Mouse (Mus musculus) ovary, postnatal 36 days (tissue): ENCODE data around the gene Serpine2.

Experiments used
- DNase-seq: peaks from one replicate; pipeline ENCODE4 v3.0.0; 2022; ENCODE audit warnings: low spot score, mixed read lengths

Gene Serpine2

DNA sequence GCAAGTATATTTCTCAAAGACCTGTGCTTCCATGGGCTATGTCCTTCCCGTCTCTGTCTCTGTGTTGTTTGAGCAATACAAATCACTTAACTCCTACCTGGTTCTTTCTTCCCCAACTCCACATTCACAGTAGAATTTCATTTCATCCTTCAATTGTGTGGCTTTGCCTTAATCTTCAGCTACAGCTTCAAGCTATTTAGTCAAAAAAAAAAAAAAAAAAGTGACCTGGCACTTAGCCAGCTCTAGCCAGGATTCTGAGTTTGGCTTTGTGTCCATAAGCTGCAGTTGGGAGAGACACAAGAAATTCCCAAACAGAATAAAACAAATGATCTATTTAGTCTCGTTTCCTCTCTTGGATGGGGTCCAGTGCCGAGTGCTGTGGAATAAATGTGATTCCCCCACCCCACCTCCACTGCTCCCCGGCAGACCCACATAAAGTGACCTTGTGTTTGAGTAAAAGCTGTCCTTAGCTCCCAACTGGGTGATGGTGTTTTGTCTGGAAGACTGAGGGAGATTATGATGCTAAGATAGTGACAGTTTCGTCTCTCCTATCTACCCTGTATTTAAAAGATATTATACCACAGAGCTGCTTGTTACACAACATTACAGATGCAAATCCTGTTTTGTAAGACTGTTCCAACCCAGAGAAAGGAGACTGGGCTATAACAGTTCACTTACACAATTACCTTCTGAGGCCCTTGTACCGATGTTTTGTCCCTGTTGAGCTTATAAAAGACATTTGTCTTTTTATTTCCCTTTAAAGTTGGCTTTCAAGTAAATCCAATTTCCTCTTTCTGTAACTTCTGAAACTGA, at the start of gene Serpine2:
Gene Serpine2, minus strand, starts transcription at position 51 of the 813 bp plus-strand sequence.
- DNase-seq, result peak; percentile 67

DNA sequence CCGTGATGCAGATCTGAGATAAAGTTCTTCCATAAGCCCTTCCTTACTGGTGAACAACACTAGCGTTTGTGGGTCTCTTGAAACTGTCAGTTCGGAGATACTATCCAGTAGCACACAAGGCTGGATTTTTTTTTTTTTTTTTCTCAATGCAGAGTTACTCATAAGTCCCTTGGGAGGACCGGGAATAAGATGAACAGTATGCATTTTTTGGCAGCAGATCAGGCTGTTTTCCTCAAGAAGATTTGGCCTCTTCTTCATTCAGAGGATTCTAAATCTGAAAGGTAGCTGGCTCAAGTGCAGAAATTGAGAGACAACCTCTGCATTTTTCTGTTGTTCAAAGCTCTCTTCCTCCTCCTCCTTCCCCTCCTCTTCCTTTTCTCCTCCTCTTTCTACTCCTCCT, 46.8 kb upstream of the Serpine2 start:
- no peak for DNase-seq

DNA sequence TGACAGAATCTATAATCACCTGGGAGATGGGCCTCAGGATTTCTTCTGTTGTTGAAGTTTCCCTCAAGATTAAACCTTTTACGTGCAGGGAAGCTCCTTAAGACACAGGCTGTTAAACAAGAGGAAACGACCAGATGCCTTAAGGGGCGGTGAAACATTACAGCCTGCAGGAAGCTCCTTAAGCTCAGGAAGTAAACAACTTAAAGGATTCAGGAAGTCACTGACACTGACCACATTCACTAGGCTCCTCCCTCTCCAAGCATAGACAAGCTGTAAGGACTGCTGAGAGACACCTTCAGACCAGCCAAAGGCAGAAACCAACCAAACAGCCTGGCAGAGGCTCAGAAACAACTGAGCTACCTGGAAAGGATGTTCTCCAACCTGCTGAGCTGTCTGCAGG, 44.3 kb upstream of the Serpine2 start:
- DNase-seq, result no peak

DNA sequence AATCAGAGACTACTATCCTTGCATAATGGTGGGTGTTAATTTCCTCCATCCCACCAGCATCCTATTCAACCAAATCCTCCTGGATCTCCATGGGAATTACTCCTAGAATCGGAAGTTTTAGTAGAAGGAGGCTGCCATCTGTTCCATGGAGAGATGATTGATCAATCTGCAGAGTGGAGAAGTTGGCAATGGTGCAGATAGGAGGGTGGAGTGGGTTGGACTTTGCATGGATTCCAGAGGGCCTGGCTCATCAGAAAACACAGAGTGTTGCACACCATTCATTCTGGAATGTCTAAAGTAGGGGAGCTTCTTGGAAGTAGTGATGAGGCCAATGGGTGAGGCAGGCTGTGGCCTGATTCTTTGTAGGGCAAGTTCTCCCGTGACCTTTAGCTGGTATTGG, 41.9 kb upstream of the Serpine2 start:
- DNase-seq, result no peak

DNA sequence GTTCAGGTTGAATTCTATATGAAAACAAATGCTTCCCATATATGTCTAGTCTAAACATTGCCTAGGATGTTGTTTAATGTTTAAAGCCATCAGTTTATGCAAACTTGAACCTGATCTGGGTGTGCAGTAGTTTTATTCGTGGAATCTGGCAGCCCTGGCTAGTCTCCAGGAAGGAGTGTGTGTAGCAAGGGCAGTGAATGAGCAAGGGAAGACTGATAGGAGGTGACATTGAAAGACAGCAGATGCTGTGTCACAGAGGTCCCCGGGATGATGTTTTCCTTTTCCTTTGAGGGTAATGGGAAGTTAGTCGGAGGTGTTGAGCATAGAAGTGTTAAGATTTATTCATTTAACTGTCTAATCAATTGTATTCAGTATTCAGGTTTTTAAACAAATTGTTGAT, 21.7 kb upstream of the Serpine2 start:
- no peak for DNase-seq

DNA sequence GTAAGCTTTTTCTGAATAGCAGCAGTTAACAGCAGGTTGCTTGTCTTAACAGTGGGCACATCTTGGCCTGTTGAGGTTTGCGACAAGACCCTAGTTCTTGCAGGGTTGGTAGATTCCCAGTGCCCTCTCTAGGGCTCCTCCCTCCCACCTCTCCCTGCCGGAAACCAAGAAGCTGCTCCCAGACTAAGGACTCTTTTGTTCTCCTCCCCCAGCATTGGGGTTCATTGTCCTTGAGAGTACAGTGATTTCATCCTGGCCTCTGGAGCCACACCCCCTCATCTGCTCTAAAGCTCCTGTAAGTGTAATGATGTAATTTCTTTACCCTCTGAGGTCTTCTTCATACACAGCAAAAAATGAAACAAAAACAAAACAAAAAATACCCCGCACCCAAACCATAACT, 13.8 kb upstream of the Serpine2 start:
- DNase-seq, result no peak

DNA sequence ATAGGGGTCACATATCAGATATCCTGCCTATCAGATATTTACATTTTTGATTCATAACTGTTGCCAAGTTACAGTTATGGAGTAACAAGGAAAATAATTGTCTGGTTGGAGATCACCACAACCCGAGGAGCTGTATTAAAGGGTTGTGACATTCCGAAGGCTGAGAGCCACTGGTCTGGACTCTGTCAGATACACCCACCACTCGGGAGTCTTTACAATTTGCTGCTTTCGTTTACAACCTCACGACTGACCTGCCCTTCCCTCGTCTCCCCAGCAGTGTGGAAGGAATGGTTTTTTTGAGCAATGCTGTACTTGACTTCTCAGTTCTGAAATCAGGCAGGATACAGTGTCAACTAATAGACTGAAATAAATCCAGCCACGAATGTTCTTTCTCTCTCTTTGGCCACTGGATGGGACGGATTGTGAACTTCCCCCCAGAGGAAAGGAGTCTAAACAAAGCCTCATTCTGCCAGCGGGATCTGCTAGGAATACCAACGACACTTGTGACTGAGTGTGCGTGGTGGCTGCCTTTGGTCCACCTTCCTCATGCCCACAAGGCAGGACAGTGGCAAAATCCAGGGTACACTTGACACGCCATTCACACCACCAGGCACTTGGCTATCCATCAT, 455 bp downstream of the Serpine2 start:
- no peak for DNase-seq

DNA sequence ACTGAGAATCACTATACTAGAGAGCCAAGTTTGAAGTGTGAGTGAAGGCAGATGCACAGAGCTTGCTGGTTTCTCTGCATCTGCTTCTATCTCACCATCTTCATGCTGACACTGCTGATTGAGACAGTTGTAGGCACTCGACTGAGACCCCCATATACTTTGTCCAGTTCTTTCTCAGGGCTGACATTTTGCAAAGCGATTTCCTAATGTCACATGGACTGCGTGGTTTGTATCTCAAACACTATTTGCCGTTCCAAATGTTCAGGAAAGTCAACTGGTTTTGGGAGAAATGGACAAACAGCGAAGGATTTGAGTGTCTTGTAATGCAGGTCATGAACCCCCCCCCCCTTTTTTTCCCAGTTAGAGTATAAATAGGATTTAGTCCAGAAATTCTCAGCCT, 1.0 kb downstream of the Serpine2 start:
- DNase-seq, result no peak

DNA sequence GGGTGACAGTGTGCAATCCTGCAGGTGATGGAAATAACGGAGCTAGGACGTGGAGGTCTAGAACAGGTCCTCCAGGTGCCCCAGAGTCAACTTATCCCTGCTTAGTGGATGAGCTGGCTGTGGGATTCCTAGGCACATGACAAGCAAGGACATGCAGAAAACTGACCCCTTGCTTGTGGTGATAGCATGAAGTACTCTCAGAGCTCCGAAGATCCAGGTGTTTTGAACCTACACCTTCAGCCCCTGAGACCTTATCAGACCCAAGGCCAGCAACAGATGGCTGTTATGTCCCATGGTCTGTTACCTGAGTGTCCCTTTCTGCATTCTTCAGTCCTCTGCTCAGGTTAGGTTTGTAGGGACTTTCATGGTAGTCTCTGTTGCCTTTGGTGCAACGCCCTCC, 2.0 kb downstream of the Serpine2 start:
- DNase-seq, result no peak

DNA sequence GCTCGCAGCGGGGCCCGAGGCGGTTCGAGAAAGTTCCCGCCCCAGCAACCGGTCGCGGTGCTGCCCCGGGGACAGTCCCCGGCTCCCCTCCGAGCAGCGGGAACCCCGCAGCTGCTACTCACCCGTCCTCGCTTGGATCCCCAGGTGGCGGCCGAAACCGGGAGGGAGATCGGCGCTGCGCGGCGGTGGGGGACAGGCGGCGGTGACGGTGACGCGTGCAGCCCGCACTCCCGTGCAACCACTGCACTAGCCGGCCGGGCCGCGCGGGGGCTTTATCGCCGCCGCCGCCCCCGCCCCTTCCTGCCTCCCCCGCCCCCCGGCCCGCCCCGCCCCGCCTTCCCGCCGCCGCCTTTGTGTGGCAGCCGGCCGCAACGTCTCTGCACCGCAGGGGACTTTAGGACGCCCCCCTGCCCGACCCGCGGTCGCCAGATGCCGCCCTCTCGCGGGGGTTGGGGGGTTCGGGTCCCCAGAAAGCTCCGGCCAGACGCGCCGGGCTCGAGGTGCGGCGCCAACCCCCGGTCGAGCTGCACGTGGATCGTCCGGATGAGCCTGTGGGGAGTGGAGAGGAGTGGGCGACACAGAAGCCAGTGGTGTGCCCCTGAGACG, 2.5 kb downstream of the Serpine2 start:
- peak; percentile 56 for DNase-seq

DNA sequence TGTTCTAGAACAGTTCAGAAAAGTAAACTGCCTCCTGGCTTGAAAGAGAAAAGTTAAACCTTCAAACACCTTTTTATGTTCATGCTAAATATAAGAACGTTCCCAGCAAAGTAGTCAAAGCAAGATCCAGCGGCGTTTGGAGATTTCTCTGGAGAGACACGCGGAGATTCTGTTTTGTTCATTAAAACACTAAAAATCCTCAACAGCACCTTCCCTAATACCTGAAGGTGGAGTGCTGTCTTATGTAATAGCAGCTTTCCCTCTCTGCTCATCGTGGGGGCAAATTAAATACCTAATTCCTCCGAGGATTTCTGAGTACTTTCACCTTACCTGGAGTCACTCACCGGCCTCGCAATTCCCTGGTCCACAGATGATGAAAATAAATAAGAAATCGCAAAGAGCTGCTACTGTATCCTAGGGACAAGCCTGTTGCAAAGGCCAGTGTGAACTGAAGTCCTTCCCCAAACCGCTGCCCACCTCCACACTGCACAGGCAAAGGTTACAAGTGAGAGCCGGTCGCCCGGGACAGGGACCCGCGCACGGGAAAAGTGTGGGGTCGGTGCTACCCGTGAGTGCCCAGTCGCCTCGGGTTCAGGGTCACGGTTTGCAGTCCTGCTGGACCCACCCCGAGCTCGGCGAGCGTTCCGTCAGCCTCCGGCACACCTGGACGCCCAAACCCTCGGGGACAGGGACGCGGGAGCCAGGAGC, 3.1 kb downstream of the Serpine2 start:
- DNase-seq, result no peak

DNA sequence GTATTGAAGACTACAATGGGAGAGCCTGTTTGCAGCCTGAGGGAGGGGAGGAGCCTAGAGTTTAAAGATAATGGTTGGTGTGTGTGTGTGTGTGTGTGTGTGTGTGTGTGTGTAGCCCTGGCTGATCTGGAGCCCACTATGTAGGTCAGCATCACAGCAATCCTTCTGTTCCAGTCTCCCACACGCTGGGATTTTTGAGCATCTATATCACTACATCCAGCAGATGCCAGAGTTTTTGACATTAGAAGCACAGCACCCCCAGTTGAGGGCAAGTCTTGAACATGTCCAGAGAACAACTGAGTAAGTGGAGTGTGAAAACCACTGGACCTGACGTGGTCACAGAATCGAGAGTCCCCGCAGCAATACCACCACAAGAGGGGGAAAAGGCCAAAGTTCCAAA, 4.2 kb downstream of the Serpine2 start:
- no peak for DNase-seq

DNA sequence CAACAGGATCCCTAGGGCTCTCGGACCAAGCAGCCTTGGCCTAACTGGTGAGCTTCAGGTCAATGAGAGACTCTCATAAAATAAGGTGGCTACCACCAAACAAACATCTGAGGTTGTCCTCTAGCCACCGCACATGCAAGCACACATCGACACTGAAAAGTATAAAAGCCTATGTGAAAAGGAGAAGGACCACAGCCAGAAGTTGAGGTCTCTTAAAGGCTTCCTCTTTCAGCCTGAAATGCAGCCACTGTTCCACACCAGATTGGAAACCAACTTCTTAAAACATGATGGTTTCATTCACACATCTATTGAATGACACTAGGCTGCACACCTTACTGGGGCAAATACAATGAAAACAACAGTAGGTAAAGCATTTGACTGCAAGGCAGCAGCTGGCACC, 7.5 kb downstream of the Serpine2 start:
- no peak for DNase-seq

DNA sequence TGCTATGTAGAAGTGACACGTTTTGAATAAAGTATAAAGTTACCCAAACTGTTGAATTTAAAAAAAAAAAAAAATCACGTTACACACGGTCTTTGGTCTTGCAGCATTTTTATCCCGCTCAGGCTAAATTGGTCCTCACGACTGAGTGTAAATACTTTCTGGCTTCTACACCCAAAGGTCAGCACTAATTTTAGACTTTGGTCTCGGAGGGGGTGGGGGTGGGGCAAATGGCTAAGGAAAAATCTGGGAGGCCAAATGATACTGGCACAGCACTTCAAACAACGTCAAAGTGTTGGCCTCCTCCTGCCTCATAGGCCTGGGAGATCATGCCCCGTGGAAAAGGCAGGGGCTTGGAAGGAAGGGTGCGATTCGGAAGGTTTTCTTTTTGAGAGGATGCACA, 10.6 kb downstream of the Serpine2 start:
- no peak for DNase-seq

DNA sequence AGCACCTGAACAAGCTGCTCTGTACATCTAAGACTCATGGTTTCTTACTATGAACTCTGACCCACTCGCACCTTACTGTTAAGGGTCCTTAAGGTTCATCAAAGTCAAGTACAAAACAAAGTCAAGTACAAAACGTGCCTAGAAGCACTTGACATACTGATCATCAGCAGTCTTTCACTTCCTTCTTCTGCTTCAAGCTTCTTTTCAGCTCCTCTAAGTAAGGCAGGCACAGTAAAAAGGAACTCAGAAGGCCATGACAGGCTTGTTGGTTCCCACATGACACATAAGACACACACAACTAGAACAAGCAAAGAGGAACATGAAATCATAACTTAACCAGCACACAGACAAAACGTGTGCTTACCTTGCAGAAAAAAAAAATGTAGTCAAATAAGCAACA, 12.3 kb downstream of the Serpine2 start:
- no peak for DNase-seq

DNA sequence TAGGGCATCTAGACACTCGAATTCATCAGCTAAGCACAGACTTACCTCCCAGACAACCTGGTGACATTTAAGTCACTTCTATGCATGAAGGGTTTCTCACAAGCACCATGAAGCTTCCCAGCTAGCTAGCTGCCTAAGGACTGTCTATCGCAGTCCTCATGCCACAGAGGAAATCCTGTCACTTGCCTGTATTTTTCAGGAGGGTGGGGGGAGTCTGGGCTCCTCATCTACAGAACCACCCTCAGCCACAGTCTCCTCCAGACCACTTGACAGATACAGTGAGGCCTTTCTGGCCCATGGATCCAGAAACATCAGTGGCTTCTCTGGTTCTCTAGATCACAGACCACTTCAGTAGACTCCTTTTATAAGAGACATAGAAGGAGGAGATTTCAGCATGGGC, 14.1 kb downstream of the Serpine2 start:
- no peak for DNase-seq

DNA sequence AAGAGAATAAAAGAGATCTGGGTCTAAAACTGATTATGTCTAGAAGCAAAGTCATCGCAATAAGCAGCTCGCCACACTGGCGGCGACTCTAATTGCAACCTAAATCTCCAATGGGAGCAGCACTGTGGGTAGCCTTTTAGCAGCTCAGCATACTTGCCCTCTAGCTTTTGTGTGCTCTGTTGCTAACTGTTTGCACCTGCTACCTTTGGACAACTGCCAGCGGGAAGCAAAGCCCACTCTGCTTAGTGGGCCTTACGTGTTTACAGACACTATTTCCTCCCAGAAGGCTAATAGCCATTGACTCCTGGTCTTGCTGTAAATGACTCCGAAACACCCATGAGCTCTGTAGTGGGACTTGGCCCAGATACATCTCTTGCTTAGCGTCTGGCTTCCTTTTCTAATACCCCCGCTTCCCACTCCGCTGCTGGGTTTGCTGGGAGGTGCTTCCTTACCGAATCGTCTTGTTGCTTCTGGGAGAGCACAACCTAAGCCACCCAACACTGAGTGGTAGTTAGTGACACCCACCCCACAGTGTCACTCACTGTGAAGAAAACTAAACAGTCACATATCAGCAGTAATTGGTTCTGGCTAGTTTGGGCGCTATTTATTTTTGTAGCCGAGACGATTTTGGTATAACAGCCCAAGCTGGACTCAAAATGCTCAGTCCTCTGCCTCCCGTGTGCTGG, 28.1 kb downstream of the Serpine2 start:
- DNase-seq, result no peak

DNA sequence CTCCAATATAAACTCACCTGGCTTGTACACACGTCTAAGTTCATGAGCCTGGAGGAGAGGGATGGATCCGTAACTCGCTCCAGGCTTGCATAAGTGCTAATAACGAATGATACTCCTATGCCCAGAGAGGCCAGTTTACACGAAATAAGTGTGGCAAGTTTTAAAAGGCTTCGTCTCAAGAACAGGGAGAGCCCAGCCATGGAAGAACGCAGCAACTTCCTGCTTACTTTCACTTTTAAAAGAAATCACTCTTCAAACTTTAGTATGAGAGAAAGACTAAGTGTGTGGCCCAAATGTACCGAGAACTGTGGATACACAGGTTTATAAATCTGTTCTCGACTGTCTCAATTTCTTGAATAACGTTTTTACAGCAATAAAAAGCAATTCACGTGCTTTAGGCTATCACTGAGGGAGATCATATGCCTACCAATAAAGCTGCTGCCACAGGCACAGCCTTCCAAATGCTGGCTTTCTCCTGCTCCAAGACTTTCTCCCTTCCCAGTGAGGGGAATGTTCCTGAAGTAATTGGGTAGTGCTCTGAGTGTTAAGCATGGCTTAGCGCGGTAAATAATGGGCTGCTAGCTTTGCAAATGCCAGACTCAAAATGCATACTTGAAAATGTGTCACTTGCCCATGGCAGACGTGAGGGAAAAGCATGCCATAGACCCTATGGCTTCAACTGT, 36.9 kb downstream of the Serpine2 start:
- DNase-seq, result no peak

DNA sequence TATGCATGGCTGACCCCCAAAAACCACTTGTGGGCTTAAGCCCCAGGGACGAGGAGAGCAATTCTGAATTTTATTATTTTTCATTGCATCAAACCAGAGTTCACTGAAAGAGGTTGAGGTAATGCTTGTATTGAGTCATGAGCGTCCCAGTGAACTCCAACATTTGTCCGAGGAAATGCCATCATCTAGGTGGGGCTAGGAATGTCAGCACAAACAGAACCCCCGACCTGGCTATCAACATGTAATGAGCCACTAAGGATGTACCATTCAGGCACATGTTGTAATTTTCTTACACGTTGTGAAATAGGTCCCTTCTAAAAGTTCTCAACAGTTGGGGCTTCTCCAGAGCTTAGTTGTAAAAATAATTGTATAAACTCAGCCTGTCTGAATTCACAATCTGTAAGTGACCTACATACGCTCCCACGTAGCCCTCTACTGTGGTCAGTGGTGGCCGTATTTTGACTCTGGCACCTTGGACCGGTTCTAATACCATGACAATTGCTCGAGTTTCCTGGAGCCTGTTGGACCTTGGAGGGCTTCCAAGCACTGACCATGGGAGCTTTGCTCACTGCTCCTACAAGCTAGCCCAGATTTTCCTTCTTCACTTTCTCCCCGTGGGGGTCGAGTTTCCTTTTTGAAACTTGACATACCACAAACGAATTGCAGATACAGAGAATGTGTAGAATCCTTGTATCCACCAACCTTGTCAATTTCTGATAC, 38.0 kb downstream of the Serpine2 start:
- DNase-seq, result peak; percentile 27

DNA sequence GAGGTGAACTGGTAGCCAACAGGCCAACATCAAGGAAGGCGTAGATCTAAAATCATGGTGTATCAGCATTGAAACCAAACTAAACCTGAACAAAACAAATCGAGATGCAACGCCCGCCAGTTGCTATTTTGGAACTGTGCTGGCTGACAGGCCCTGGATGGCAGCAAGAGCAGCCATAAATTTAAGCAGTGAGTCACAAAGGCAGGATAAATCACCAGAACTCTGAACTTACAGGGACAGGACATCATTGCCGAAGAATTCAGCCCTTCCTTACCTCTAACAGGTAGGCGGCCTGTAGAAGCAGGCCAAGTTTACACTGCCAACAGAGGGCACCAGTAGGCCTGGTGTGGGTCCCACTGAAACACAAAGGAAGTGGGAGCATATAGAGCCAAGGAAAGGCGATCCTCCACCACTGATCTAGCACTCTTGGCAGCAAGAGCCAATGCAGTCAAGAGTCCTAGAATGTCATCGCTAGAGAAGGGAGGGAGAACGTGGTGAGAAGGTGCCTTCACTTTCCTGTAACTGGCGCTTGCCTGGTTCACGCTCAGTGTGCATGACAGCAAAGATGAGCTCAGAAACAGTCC, 41.6 kb downstream of the Serpine2 start:
- no peak for DNase-seq

DNA sequence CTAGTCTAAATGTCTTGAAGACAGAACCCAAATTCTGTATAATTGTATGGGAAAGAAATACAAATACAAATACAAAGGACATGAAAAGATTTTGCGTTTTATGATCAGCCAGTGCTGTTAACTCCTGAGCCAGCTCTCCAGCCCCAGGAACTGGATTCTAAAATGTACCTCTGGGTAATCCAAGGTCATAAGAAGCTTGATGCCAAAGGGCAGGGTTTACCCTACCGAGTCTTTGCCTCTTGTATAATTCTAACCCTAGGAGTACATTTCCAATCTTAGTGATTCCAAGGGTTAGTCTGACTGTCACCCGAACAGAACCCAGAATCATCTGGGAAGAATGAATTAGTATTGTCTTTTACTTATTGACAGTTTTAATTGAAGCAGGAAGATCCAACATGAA, 45.5 kb downstream of the Serpine2 start:
- no peak for DNase-seq
